Mouse (Mus musculus) lung, embryonic 15.5 days (tissue): ENCODE measurements around the gene Hsp90aa1. TPM values are rescaled to one million over a fixed set of nuclear protein-coding genes. Genes with fewer than 3 reads are reported as not detected.
"Not testable (repeated sequence)": the region's sequence is repeated elsewhere in the genome, so short reads cannot be mapped to it uniquely, and the experiment has no call there.

Experiments
- ATAC-seq: fragments of 200-750 bp; cut with Nextera tagmentation; 2 replicates; pipeline ENCODE4 v1.8.0; 2017; ENCODE audit warnings: moderate number of reproducible peaks, borderline replicate concordance; ENCODE audit not compliant: low FRiP score, low TSS enrichment; ENCODE audit errors: extremely low read depth
- H3K27ac ChIP-seq: fragments of 300-500 bp; sonication (generic); 2 replicates; pipeline ENCODE4 v1.5.1; 2015; ENCODE audit warnings: moderate library complexity, mild to moderate bottlenecking, inconsistent platforms
- H3K27me3 ChIP-seq: fragments of 300-500 bp; sonication (generic); 2 replicates; pipeline ENCODE4 v1.6.1; 2015; ENCODE audit warnings: inconsistent platforms
- H3K36me3 ChIP-seq: fragments of 300-500 bp; sonication (generic); 2 replicates; pipeline ENCODE4 v1.6.1; 2015; ENCODE audit warnings: inconsistent platforms
- H3K4me1 ChIP-seq: fragments of 300-500 bp; sonication (generic); 2 replicates; pipeline ENCODE4 v1.6.1; 2015; ENCODE audit warnings: inconsistent platforms
- H3K4me2 ChIP-seq: fragments of 300-500 bp; sonication (generic); 2 replicates; pipeline ENCODE4 v1.6.1; 2015; ENCODE audit warnings: inconsistent platforms, mild to moderate bottlenecking, moderate library complexity
- H3K4me3 ChIP-seq: fragments of 300-500 bp; sonication (generic); 2 replicates; pipeline ENCODE4 v1.5.1; 2015; ENCODE audit warnings: mild to moderate bottlenecking, inconsistent platforms
- H3K9ac ChIP-seq: fragments of 300-500 bp; sonication (generic); 2 replicates; pipeline ENCODE4 v1.6.1; 2015; ENCODE audit warnings: inconsistent platforms
- H3K9me3 ChIP-seq: fragments of 300-500 bp; sonication (generic); 2 replicates; pipeline ENCODE4 v1.6.1; 2016; ENCODE audit warnings: inconsistent platforms
- WGBS: fragments of 180-500 bp; shearing (Covaris S2); methylation state at CpG from one replicate; pipeline ENCODE4 v1.1.7; 2015; 5-methylcytosine and 5-hydroxymethylcytosine counted together
- polyA plus RNA-seq: library from polyadenylated mRNA; unstranded; fragments of >200 nt; fragmentation: Nextera tagmentation; extraction: Ambion mirVana; gene quantifications from 2 replicates; pipeline ENCODE4 v1.2.1, GENCODE M21; 2015

The Hsp90aa1 gene
- polyA plus RNA-seq, result 825 and 899 TPM in 2 replicates

GRCm38 (mm10) chr12:110702556-110702955 is at the start of gene Hsp90aa1:
Hsp90aa1 (minus strand) TSS chr12:110702728.
- no peak within 1 kb of the TSS for H3K4me3 ChIP-seq
- no peak within 1 kb of the TSS for H3K9ac ChIP-seq
- H3K9me3 ChIP-seq, result no peaks in the 10 kb centered on the region
- ATAC-seq, result no peak
- no peak within 1 kb of the TSS for H3K27ac ChIP-seq
- H3K4me1 ChIP-seq, result 0 out of 2 replicates have a peak, but pooled peaks cover 14% of the 10 kb centered on the region
- H3K4me2 ChIP-seq, result no peak within 1 kb of the TSS
- H3K36me3 ChIP-seq, result no peaks in the 10 kb centered on the region
- 44% methylated on average over 4 of the region's 4 CpGs for WGBS
- H3K27me3 ChIP-seq, result no peaks in the 10 kb centered on the region

GRCm38 (mm10) chr12:110750770-110751439 is 48.4 kb upstream of the Hsp90aa1 start:
- ATAC-seq, result no peak
- no peak overlapping the region for H3K4me2 ChIP-seq
- no peaks in the 10 kb centered on the region for H3K9me3 ChIP-seq
- no peak overlapping the region for H3K4me3 ChIP-seq
- no peak overlapping the region for H3K9ac ChIP-seq
- WGBS, result 76% methylated on average over 10 of the region's 10 CpGs
- peaks cover 13% of the 10 kb centered on the region; the same call in 1 of the 2 replicates for H3K36me3 ChIP-seq
- H3K27me3 ChIP-seq, result no peaks in the 10 kb centered on the region
- H3K4me1 ChIP-seq, result no peaks in the 10 kb centered on the region
- no peak overlapping the region for H3K27ac ChIP-seq

GRCm38 (mm10) chr12:110738158-110738921 is 35.8 kb upstream of the Hsp90aa1 start:
- ATAC-seq, result peak; percentile 64
- Histone ChIP-seq H3K27ac (peak overlapping the region; percentile 86), H3K4me3 (peak overlapping the region; percentile 94), H3K4me2 (peak overlapping the region; percentile 75), H3K9ac (peak overlapping the region; percentile 95), H3K4me1 (peaks cover 19% of the 10 kb centered on the region), H3K27me3 (peaks cover 11% of the 10 kb centered on the region; the same call in 1 of the 2 replicates), H3K9me3 (no peaks in the 10 kb centered on the region), H3K36me3 (peaks cover 9% of the 10 kb centered on the region; the same call in 1 of the 2 replicates)
- under 1% methylated on average over 72 of the region's 72 CpGs for WGBS

GRCm38 (mm10) chr12:110737170-110738157 is 34.9 kb upstream of the Hsp90aa1 start, which contains the start of gene Wdr20:
Wdr20 (plus strand) TSS chr12:110737944.
- Histone ChIP-seq H3K4me2 (peak within 1 kb of the TSS; percentile 75), H3K9ac (peak within 1 kb of the TSS; percentile 95), H3K27me3 (peaks cover 11% of the 10 kb centered on the region; the same call in 1 of the 2 replicates), H3K9me3 (no peaks in the 10 kb centered on the region), H3K4me3 (peak within 1 kb of the TSS; percentile 94), H3K4me1 (peaks cover 19% of the 10 kb centered on the region), H3K36me3 (peaks cover 5% of the 10 kb centered on the region; the same call in 1 of the 2 replicates), H3K27ac (peak within 1 kb of the TSS; percentile 86)
- peak; percentile 97 for ATAC-seq
- WGBS, result under 1% methylated on average over 62 of the region's 69 CpGs

- Histone ChIP-seq H3K4me1 (peaks cover 19% of the 10 kb centered on the region), H3K36me3 (no peaks in the 10 kb centered on the region), H3K27me3 (peaks cover 11% of the 10 kb centered on the region; the same call in 1 of the 2 replicates), H3K4me3 (peak overlapping the region; percentile 94), H3K9me3 (no peaks in the 10 kb centered on the region), H3K4me2 (peak overlapping the region; percentile 75), H3K9ac (peak overlapping the region; percentile 54; the same call in 1 of the 2 replicates), H3K27ac (no peak overlapping the region)
- ATAC-seq, result no peak
- 9% methylated on average over 4 of the region's 4 CpGs for WGBS
These were observed 34.1 kb upstream of the Hsp90aa1 start for GRCm38 (mm10) chr12:110736641-110737040.

GRCm38 (mm10) chr12:110733254-110733653 is 30.7 kb upstream of the Hsp90aa1 start:
- WGBS, result 94% methylated on average over 3 of the region's 3 CpGs
- H3K9me3 ChIP-seq, H3K4me2 ChIP-seq: not testable (repeated sequence)

GRCm38 (mm10) chr12:110726428-110726827 is 23.9 kb upstream of the Hsp90aa1 start:
- ATAC-seq, result no peak
- Histone ChIP-seq H3K9me3 (no peaks in the 10 kb centered on the region), H3K27ac (no peak overlapping the region), H3K27me3 (no peaks in the 10 kb centered on the region), H3K4me1 (no peaks in the 10 kb centered on the region), H3K9ac (no peak overlapping the region), H3K4me2 (no peak overlapping the region), H3K4me3 (no peak overlapping the region), H3K36me3 (no peaks in the 10 kb centered on the region)
- WGBS, result 34% methylated on average over 1 of the region's 1 CpGs

More at GRCm38 (mm10) chr12:110733254-110733653, 30.7 kb upstream of the Hsp90aa1 start:
- not testable (repeated sequence) for H3K9ac ChIP-seq, H3K36me3 ChIP-seq, H3K27ac ChIP-seq, ATAC-seq, H3K4me1 ChIP-seq, H3K4me3 ChIP-seq
- peaks cover 11% of the 10 kb centered on the region; the same call in 1 of the 2 replicates for H3K27me3 ChIP-seq

GRCm38 (mm10) chr12:110725489-110725888 is 23.0 kb upstream of the Hsp90aa1 start:
- Histone ChIP-seq H3K9me3 (no peaks in the 10 kb centered on the region), H3K36me3 (no peaks in the 10 kb centered on the region), H3K27ac (no peak overlapping the region), H3K27me3 (no peaks in the 10 kb centered on the region), H3K4me2 (no peak overlapping the region), H3K4me3 (no peak overlapping the region), H3K4me1 (no peaks in the 10 kb centered on the region), H3K9ac (no peak overlapping the region)
- 71% methylated on average over 5 of the region's 5 CpGs for WGBS
- no peak for ATAC-seq

GRCm38 (mm10) chr12:110725051-110725450 is 22.5 kb upstream of the Hsp90aa1 start:
- no peaks in the 10 kb centered on the region for H3K36me3 ChIP-seq
- no peak overlapping the region for H3K9ac ChIP-seq
- H3K4me2 ChIP-seq, result no peak overlapping the region
- H3K9me3 ChIP-seq, result no peaks in the 10 kb centered on the region
- H3K27ac ChIP-seq, result no peak overlapping the region
- ATAC-seq, result no peak
- 91% methylated on average over 5 of the region's 5 CpGs for WGBS
- H3K4me1 ChIP-seq, result no peaks in the 10 kb centered on the region
- no peak overlapping the region for H3K4me3 ChIP-seq
- no peaks in the 10 kb centered on the region for H3K27me3 ChIP-seq

GRCm38 (mm10) chr12:110716004-110716403 is 13.5 kb upstream of the Hsp90aa1 start:
- Histone ChIP-seq H3K27me3 (no peaks in the 10 kb centered on the region), H3K9ac (no peak overlapping the region), H3K4me1 (no peaks in the 10 kb centered on the region), H3K36me3 (no peaks in the 10 kb centered on the region), H3K27ac (no peak overlapping the region), H3K9me3 (no peaks in the 10 kb centered on the region), H3K4me2 (no peak overlapping the region), H3K4me3 (no peak overlapping the region)
- ATAC-seq, result no peak
- WGBS, result 11% methylated on average over 5 of the region's 5 CpGs

- H3K27ac ChIP-seq, result no peak overlapping the region
- H3K36me3 ChIP-seq, result no peaks in the 10 kb centered on the region
- WGBS, result 82% methylated on average over 6 of the region's 6 CpGs
- H3K9me3 ChIP-seq, result no peaks in the 10 kb centered on the region
- no peak for ATAC-seq
- no peaks in the 10 kb centered on the region for H3K4me1 ChIP-seq
- no peak overlapping the region for H3K4me2 ChIP-seq
- no peak overlapping the region for H3K4me3 ChIP-seq
- no peak overlapping the region for H3K9ac ChIP-seq
- H3K27me3 ChIP-seq, result no peaks in the 10 kb centered on the region
These were observed 11.7 kb upstream of the Hsp90aa1 start for GRCm38 (mm10) chr12:110714215-110714614.
